Mouse (Mus musculus): ENCODE results near the gene Plac9a.
"Not testable (repeated sequence)": the region's sequence is repeated elsewhere in the genome, so short reads cannot be mapped to it uniquely, and the experiment has no call there.

The Plac9a gene

GRCm38 (mm10) chr14:25863721-25864120 is 39.2 kb downstream of the Plac9a start:
- DNase-seq: no peak

GRCm38 (mm10) chr14:25861771-25862530 is 40.9 kb downstream of the Plac9a start:
- DNase-seq: no peak

GRCm38 (mm10) chr14:25857940-25858339 is 45.0 kb downstream of the Plac9a start:
- DNase-seq: no peak

GRCm38 (mm10) chr14:25857168-25857621 is 45.7 kb downstream of the Plac9a start:
- DNase-seq: no peak

GRCm38 (mm10) chr14:25855241-25855885 is 47.5 kb downstream of the Plac9a start:
- no peak for DNase-seq

- DNase-seq: no peak
These were observed 49.0 kb downstream of the Plac9a start for GRCm38 (mm10) chr14:25853717-25854452.

- no peak for DNase-seq
These were observed 49.6 kb downstream of the Plac9a start for GRCm38 (mm10) chr14:25853295-25853694.

GRCm38 (mm10) chr14:25852121-25852561 is 50.8 kb downstream of the Plac9a start:
- DNase-seq: no peak

- DNase-seq: no peak
These were observed 51.7 kb downstream of the Plac9a start for GRCm38 (mm10) chr14:25851189-25851588.

GRCm38 (mm10) chr14:25850433-25850832 is 52.5 kb downstream of the Plac9a start:
- no peak for DNase-seq

GRCm38 (mm10) chr14:25848708-25849107 is 54.2 kb downstream of the Plac9a start:
- DNase-seq: not testable (repeated sequence)

GRCm38 (mm10) chr14:25848237-25848636 is 54.7 kb downstream of the Plac9a start:
- DNase-seq: no peak

GRCm38 (mm10) chr14:25847660-25848059 is 55.2 kb downstream of the Plac9a start:
- DNase-seq: no peak

GRCm38 (mm10) chr14:25846516-25846915 is 56.4 kb downstream of the Plac9a start:
- no peak for DNase-seq

- DNase-seq: no peak
These were observed 57.0 kb downstream of the Plac9a start for GRCm38 (mm10) chr14:25845832-25846383.

GRCm38 (mm10) chr14:25844372-25844771 is 58.5 kb downstream of the Plac9a start:
- no peak for DNase-seq

- no peak for DNase-seq
These were observed 60.3 kb downstream of the Plac9a start for GRCm38 (mm10) chr14:25842688-25843003.

- DNase-seq: peak; percentile 58
These were observed 60.8 kb downstream of the Plac9a start, which contains the start of gene Anxa11 for GRCm38 (mm10) chr14:25841991-25842687. Gene Anxa11, plus strand, starts transcription at chr14:25842156.

- DNase-seq: no peak
These were observed 61.3 kb downstream of the Plac9a start for GRCm38 (mm10) chr14:25841579-25841978.

GRCm38 (mm10) chr14:25840961-25841360 is 61.9 kb downstream of the Plac9a start:
- DNase-seq: no peak

GRCm38 (mm10) chr14:25839791-25840190 is 63.1 kb downstream of the Plac9a start:
- no peak for DNase-seq

- DNase-seq: no peak
These were observed 64.5 kb downstream of the Plac9a start for GRCm38 (mm10) chr14:25838411-25838810.

Data from cerebellum, adult 9-10 months (tissue).